Mouse (Mus musculus) liver, embryonic 16.5 days (tissue): ENCODE results near the gene Ctnnd2. TPM values are rescaled to one million over a fixed set of nuclear protein-coding genes. Genes with fewer than 3 reads are reported as not detected.

Source experiments
- ATAC-seq: fragments of 200-750 bp; cut with Nextera tagmentation; 2 replicates; pipeline ENCODE4 v1.8.0; 2017; ENCODE audit warnings: low read depth, mild to moderate bottlenecking, moderate number of reproducible peaks, moderate library complexity
- H3K27ac ChIP-seq: fragments of 300-500 bp; sonication (generic); 2 replicates; pipeline ENCODE4 v1.5.1; 2014; ENCODE audit warnings: mild to moderate bottlenecking, low read length
- H3K27me3 ChIP-seq: fragments of 300-500 bp; sonication (generic); 2 replicates; pipeline ENCODE4 v1.6.1; 2014; ENCODE audit warnings: low read depth, low read length, mixed read lengths; ENCODE audit not compliant: control insufficient read depth, insufficient read depth
- H3K36me3 ChIP-seq: fragments of 300-500 bp; sonication (generic); 2 replicates; pipeline ENCODE4 v1.6.1; 2014; ENCODE audit warnings: mild to moderate bottlenecking; ENCODE audit not compliant: control insufficient read depth, insufficient read depth
- H3K4me1 ChIP-seq: fragments of 300-500 bp; sonication (generic); 2 replicates; pipeline ENCODE4 v1.6.1; 2014; ENCODE audit warnings: low read depth, low read length, mixed read lengths; ENCODE audit not compliant: control insufficient read depth
- H3K4me2 ChIP-seq: fragments of 300-500 bp; sonication (generic); 2 replicates; pipeline ENCODE4 v1.6.1; 2014; ENCODE audit warnings: low read depth, low read length, mixed read lengths
- H3K4me3 ChIP-seq: fragments of 300-500 bp; sonication (generic); 2 replicates; pipeline ENCODE4 v1.5.1; 2014; ENCODE audit warnings: low read depth, mild to moderate bottlenecking, low read length
- H3K9ac ChIP-seq: fragments of 300-500 bp; sonication (generic); 2 replicates; pipeline ENCODE4 v1.6.1; 2014; ENCODE audit warnings: low read depth, low read length
- H3K9me3 ChIP-seq: fragments of 300-500 bp; sonication (generic); replicated peaks from 2 replicates; pipeline ENCODE4 v1.6.1; 2016; ENCODE audit warnings: low read length; ENCODE audit not compliant: control insufficient read depth
- WGBS: fragments of 180-500 bp; shearing (Covaris S2); extraction: QIAGEN DNeasy Blood & Tissue Kit; methylation state at CpG from one replicate; pipeline ENCODE4 v1.1.7; 2014; ENCODE audit not compliant: insufficient replicate concordance; 5-methylcytosine and 5-hydroxymethylcytosine counted together
- polyA plus RNA-seq: library from polyadenylated mRNA; unstranded; fragments of >200 nt; fragmentation: Nextera tagmentation; extraction: Ambion mirVana; gene quantifications from 2 replicates; pipeline ENCODE4 v1.2.1, GENCODE M21; 2015

Gene Ctnnd2
- polyA plus RNA-seq, 1 experiment from 2014 or later, result 0.28 TPM

GRCm38 (mm10) chr15:30480676-30481075 lies 308.3 kb downstream of the Ctnnd2 start:
- WGBS, result 67% methylated on average over 15 of the region's 15 CpGs
- Histone ChIP-seq H3K4me3 (no peak overlapping the region), H3K4me1 (no peaks in the 10 kb centered on the region), H3K9me3 (no peaks in the 10 kb centered on the region), H3K4me2 (no peak overlapping the region), H3K27me3 (no peaks in the 10 kb centered on the region), H3K27ac (no peak overlapping the region), H3K9ac (no peak overlapping the region), H3K36me3 (no peaks in the 10 kb centered on the region)
- no peak for ATAC-seq

- no peaks in the 10 kb centered on the region for H3K9me3 ChIP-seq
- 63% methylated on average over 5 of the region's 5 CpGs for WGBS
- no peak overlapping the region for H3K4me3 ChIP-seq
- no peaks in the 10 kb centered on the region for H3K27me3 ChIP-seq
- no peaks in the 10 kb centered on the region for H3K4me1 ChIP-seq
- no peak overlapping the region for H3K4me2 ChIP-seq
- no peaks in the 10 kb centered on the region for H3K36me3 ChIP-seq
- no peak overlapping the region for H3K9ac ChIP-seq
- no peak for ATAC-seq
- no peak overlapping the region for H3K27ac ChIP-seq
Measured at GRCm38 (mm10) chr15:30506476-30506875, 334.1 kb downstream of the Ctnnd2 start.

- no peaks in the 10 kb centered on the region for H3K27me3 ChIP-seq
- no peaks in the 10 kb centered on the region for H3K36me3 ChIP-seq
- no peak overlapping the region for H3K27ac ChIP-seq
- H3K9ac ChIP-seq, result no peak overlapping the region
- H3K4me2 ChIP-seq, result no peak overlapping the region
- no peak for ATAC-seq
- H3K4me1 ChIP-seq, result no peaks in the 10 kb centered on the region
- H3K4me3 ChIP-seq, result no peak overlapping the region
- H3K9me3 ChIP-seq, result no peaks in the 10 kb centered on the region
- WGBS, result 58% methylated on average over 3 of the region's 3 CpGs
Measured at GRCm38 (mm10) chr15:30512467-30512866, 340.1 kb downstream of the Ctnnd2 start.

- Histone ChIP-seq H3K4me3 (no peak overlapping the region), H3K4me1 (no peaks in the 10 kb centered on the region), H3K9me3 (no peaks in the 10 kb centered on the region), H3K36me3 (no peaks in the 10 kb centered on the region), H3K27ac (no peak overlapping the region), H3K9ac (no peak overlapping the region), H3K27me3 (no peaks in the 10 kb centered on the region), H3K4me2 (no peak overlapping the region)
- no peak for ATAC-seq
Measured at GRCm38 (mm10) chr15:30513122-30513521, 340.7 kb downstream of the Ctnnd2 start.

- H3K9me3 ChIP-seq, result no peaks in the 10 kb centered on the region
- no peaks in the 10 kb centered on the region for H3K27me3 ChIP-seq
- ATAC-seq, result no peak
- no peak overlapping the region for H3K27ac ChIP-seq
- no peaks in the 10 kb centered on the region for H3K4me1 ChIP-seq
- H3K36me3 ChIP-seq, result no peaks in the 10 kb centered on the region
- no peak overlapping the region for H3K4me2 ChIP-seq
- WGBS, result 58% methylated on average over 4 of the region's 4 CpGs
- no peak overlapping the region for H3K4me3 ChIP-seq
- no peak overlapping the region for H3K9ac ChIP-seq
Measured at GRCm38 (mm10) chr15:30515425-30515824, 343.0 kb downstream of the Ctnnd2 start.

GRCm38 (mm10) chr15:30541459-30541858 lies 369.1 kb downstream of the Ctnnd2 start:
- Histone ChIP-seq H3K27ac (no peak overlapping the region), H3K27me3 (no peaks in the 10 kb centered on the region), H3K4me1 (no peaks in the 10 kb centered on the region), H3K4me3 (no peak overlapping the region), H3K9me3 (no peaks in the 10 kb centered on the region), H3K4me2 (no peak overlapping the region), H3K9ac (no peak overlapping the region), H3K36me3 (no peaks in the 10 kb centered on the region)
- 60% methylated on average over 5 of the region's 5 CpGs for WGBS
- no peak for ATAC-seq

- no peak for ATAC-seq
- H3K27ac ChIP-seq, result no peak overlapping the region
- WGBS, result 59% methylated on average over 4 of the region's 4 CpGs
Measured at GRCm38 (mm10) chr15:30548263-30548662, 375.9 kb downstream of the Ctnnd2 start.

GRCm38 (mm10) chr15:30550956-30551355 lies 378.6 kb downstream of the Ctnnd2 start:
- Histone ChIP-seq H3K27ac (no peak overlapping the region), H3K36me3 (no peaks in the 10 kb centered on the region), H3K4me1 (no peaks in the 10 kb centered on the region), H3K27me3 (no peaks in the 10 kb centered on the region), H3K9me3 (no peaks in the 10 kb centered on the region), H3K9ac (no peak overlapping the region), H3K4me3 (no peak overlapping the region), H3K4me2 (no peak overlapping the region)
- 74% methylated on average over 12 of the region's 12 CpGs for WGBS
- ATAC-seq, result no peak

More at GRCm38 (mm10) chr15:30548263-30548662, 375.9 kb downstream of the Ctnnd2 start:
- Histone ChIP-seq H3K36me3 (no peaks in the 10 kb centered on the region), H3K4me3 (no peak overlapping the region), H3K9me3 (no peaks in the 10 kb centered on the region), H3K27me3 (no peaks in the 10 kb centered on the region), H3K4me1 (no peaks in the 10 kb centered on the region), H3K4me2 (no peak overlapping the region), H3K9ac (no peak overlapping the region)

- no peak overlapping the region for H3K4me3 ChIP-seq
- no peaks in the 10 kb centered on the region for H3K9me3 ChIP-seq
- WGBS, result 70% methylated on average over 2 of the region's 2 CpGs
- no peaks in the 10 kb centered on the region for H3K27me3 ChIP-seq
- no peaks in the 10 kb centered on the region for H3K36me3 ChIP-seq
- H3K27ac ChIP-seq, result no peak overlapping the region
- no peak overlapping the region for H3K4me2 ChIP-seq
- no peak for ATAC-seq
- H3K9ac ChIP-seq, result no peak overlapping the region
- no peaks in the 10 kb centered on the region for H3K4me1 ChIP-seq
Measured at GRCm38 (mm10) chr15:30553910-30554406, 381.6 kb downstream of the Ctnnd2 start.
